Mouse (Mus musculus) left cerebral cortex, adult 9 months (tissue): ENCODE data around the gene Rb1.
A peak's percentile ranks its signal among the peaks of the same experiment; 100 is the strongest.

ENCODE experiments used
- DNase-seq, 2 experiments: peaks; one replicate each; pipeline ENCODE4 v3.0.0; 2022; ENCODE audit warnings: low spot score in 2 of 2

Rb1 gene

GRCm38 (mm10) chr14:73211477-73211876 is 114.1 kb downstream of the Rb1 start:
- no peak for DNase-seq

- DNase-seq = no peak
Observed at GRCm38 (mm10) chr14:73210196-73210595, 115.4 kb downstream of the Rb1 start.

- no peak for DNase-seq
Observed at GRCm38 (mm10) chr14:73209262-73209661, 116.4 kb downstream of the Rb1 start.

GRCm38 (mm10) chr14:73204016-73204415 is 121.6 kb downstream of the Rb1 start:
- DNase-seq = no peak

GRCm38 (mm10) chr14:73201447-73201846 is 124.2 kb downstream of the Rb1 start:
- DNase-seq = no peak

- no peak for DNase-seq
Observed at GRCm38 (mm10) chr14:73199058-73199457, 126.6 kb downstream of the Rb1 start.

- no peak for DNase-seq
Observed at GRCm38 (mm10) chr14:73186875-73187274, 138.7 kb downstream of the Rb1 start.

- DNase-seq = no peak
Observed at GRCm38 (mm10) chr14:73181144-73181543, 144.5 kb downstream of the Rb1 start.

- no peak for DNase-seq
Observed at GRCm38 (mm10) chr14:73180671-73181070, 145.0 kb downstream of the Rb1 start.

GRCm38 (mm10) chr14:73179221-73179681 is 146.4 kb downstream of the Rb1 start:
- DNase-seq = no peak

GRCm38 (mm10) chr14:73177961-73178360 is 147.7 kb downstream of the Rb1 start:
- no peak for DNase-seq

- no peak for DNase-seq
Observed at GRCm38 (mm10) chr14:73176266-73176665, 149.4 kb downstream of the Rb1 start.

GRCm38 (mm10) chr14:73175814-73176213 is 149.8 kb downstream of the Rb1 start:
- DNase-seq = no peak

- no peak for DNase-seq
Observed at GRCm38 (mm10) chr14:73175031-73175430, 150.6 kb downstream of the Rb1 start.

- DNase-seq = peak in 1 of 2 experiments; percentile 40
Observed at GRCm38 (mm10) chr14:73174091-73174995, 151.3 kb downstream of the Rb1 start.

- no peak for DNase-seq
Observed at GRCm38 (mm10) chr14:73173662-73174061, 152.0 kb downstream of the Rb1 start.

GRCm38 (mm10) chr14:73172196-73173011 is 153.2 kb downstream of the Rb1 start:
- no peak for DNase-seq

- no peak for DNase-seq
Observed at GRCm38 (mm10) chr14:73169926-73170844, 155.4 kb downstream of the Rb1 start.

- DNase-seq = no peak
Observed at GRCm38 (mm10) chr14:73168605-73169004, 157.0 kb downstream of the Rb1 start.

GRCm38 (mm10) chr14:73165136-73165535 is 160.5 kb downstream of the Rb1 start:
- no peak for DNase-seq

GRCm38 (mm10) chr14:73163363-73163998 is 162.1 kb downstream of the Rb1 start:
- DNase-seq = no peak
